Mouse (Mus musculus) limb, embryonic 12.5 days (tissue): ENCODE results near the gene Ate1. TPM values are rescaled to one million over a fixed set of nuclear protein-coding genes. Genes with fewer than 3 reads are reported as not detected.

Experiments
- ATAC-seq: fragments of 200-750 bp; cut with Nextera tagmentation; 2 replicates; pipeline ENCODE4 v1.8.0; 2017; ENCODE audit warnings: low read depth, moderate TSS enrichment; ENCODE audit not compliant: insufficient number of reproducible peaks, insufficient read depth, low FRiP score, low TSS enrichment
- H3K27ac ChIP-seq: fragments of 300-500 bp; sonication (generic); 2 replicates; pipeline ENCODE4 v1.5.1; 2016; ENCODE audit warnings: mild to moderate bottlenecking, moderate library complexity
- H3K27me3 ChIP-seq: fragments of 300-500 bp; sonication (generic); 2 replicates; pipeline ENCODE4 v1.6.1; 2016; ENCODE audit warnings: mild to moderate bottlenecking, moderate library complexity
- H3K36me3 ChIP-seq: fragments of 300-500 bp; sonication (generic); 2 replicates; pipeline ENCODE4 v1.6.1; 2016; ENCODE audit warnings: mild to moderate bottlenecking, moderate library complexity
- H3K4me1 ChIP-seq: fragments of 300-500 bp; sonication (generic); replicated peaks from 2 replicates; pipeline ENCODE4 v1.6.1; 2016
- H3K4me2 ChIP-seq: fragments of 300-500 bp; sonication (generic); 2 replicates; pipeline ENCODE4 v1.6.1; 2016; ENCODE audit warnings: mild to moderate bottlenecking, moderate library complexity
- H3K4me3 ChIP-seq: fragments of 300-500 bp; sonication (generic); replicated peaks from 2 replicates; pipeline ENCODE4 v1.5.1; 2016; ENCODE audit warnings: mild to moderate bottlenecking
- H3K9ac ChIP-seq: fragments of 300-500 bp; sonication (generic); replicated peaks from 2 replicates; pipeline ENCODE4 v1.6.1; 2016; ENCODE audit warnings: mild to moderate bottlenecking, moderate library complexity
- H3K9me3 ChIP-seq: fragments of 300-500 bp; sonication (generic); 2 replicates; pipeline ENCODE4 v1.6.1; 2016; ENCODE audit warnings: mild to moderate bottlenecking, moderate library complexity
- WGBS: fragments of 180-500 bp; shearing (Covaris S2); methylation state at CpG from one replicate; pipeline ENCODE4 v1.1.7; 2016; 5-methylcytosine and 5-hydroxymethylcytosine counted together
- polyA plus RNA-seq: library from polyadenylated mRNA; unstranded; fragments of >200 nt; fragmentation: Nextera tagmentation; extraction: Ambion mirVana; gene quantifications from 2 replicates; pipeline ENCODE4 v1.2.1, GENCODE M21; 2016

The Ate1 gene
- 44.4 and 50.6 TPM in 2 replicates for polyA plus RNA-seq

DNA sequence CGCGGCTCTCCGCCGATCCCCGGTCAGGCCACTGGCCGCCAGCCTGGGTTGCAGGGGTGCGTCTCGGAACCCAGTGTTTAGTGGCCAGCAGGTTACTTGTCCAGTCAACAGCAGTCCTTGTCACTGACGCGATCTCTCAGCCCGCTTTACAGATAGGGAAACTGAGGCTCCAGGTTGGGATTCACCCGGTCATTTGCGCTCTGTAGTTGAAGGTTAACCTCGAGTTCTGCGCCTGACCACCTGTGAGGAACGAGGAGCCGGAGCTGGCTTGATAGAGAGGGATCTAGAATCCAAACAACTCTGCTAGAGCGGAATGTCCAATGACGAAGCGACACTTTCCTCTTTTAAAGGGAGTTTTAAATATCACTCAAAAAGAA is at the start of gene Ate1:
Gene Ate1, minus strand, starts transcription at position 321 of the 377 bp plus-strand sequence.
- Histone ChIP-seq H3K27ac (peak within 1 kb of the TSS; percentile 98), H3K27me3 (no peaks in the 10 kb centered on the region), H3K4me2 (peak within 1 kb of the TSS; percentile 78), H3K9me3 (no peaks in the 10 kb centered on the region), H3K4me3 (peak within 1 kb of the TSS; percentile 73), H3K4me1 (peaks cover 16% of the 10 kb centered on the region), H3K9ac (peak within 1 kb of the TSS; percentile 86), H3K36me3 (peaks cover 5% of the 10 kb centered on the region; the same call in 1 of the 2 replicates)
- 18% methylated on average over 20 of the region's 20 CpGs for WGBS
- no peak for ATAC-seq

DNA sequence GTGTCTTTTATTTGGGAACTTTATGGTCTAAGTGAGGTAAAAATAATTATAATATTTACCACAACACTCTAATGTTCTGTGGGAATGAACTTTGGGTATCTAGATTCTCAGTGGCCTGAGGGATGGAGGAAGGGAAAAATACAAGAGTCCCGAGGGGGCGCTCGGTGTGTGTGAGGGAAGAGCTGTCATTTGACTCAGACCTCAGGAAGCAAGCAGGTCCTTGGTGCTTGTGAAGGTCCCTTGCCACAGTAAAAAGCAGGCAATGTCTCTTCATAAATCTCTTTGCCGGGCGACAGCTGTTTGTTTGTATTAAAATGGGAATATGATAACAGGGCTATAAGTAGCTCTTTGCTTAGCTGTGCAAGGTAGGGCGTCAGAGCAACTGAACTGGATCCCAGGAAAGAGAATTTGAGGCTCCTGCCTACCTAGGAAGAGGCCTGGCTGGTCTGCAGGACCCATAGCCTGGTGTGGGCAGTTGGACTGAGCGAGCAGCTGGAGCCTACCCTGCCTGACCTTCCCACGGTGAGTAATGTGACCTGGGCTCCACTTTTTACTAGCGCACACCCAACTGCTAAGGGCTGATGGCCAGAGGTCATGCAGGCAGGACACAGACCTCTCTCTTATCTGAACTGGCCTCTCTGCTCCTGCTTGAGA is 48.7 kb upstream of the Ate1 start:
- Histone ChIP-seq H3K36me3 (no peaks in the 10 kb centered on the region), H3K4me1 (peaks cover 11% of the 10 kb centered on the region), H3K27me3 (no peaks in the 10 kb centered on the region), H3K27ac (no peak overlapping the region), H3K9me3 (no peaks in the 10 kb centered on the region), H3K9ac (no peak overlapping the region), H3K4me2 (no peak overlapping the region), H3K4me3 (no peak overlapping the region)
- 55% methylated on average over 9 of the region's 9 CpGs for WGBS
- ATAC-seq, result no peak

DNA sequence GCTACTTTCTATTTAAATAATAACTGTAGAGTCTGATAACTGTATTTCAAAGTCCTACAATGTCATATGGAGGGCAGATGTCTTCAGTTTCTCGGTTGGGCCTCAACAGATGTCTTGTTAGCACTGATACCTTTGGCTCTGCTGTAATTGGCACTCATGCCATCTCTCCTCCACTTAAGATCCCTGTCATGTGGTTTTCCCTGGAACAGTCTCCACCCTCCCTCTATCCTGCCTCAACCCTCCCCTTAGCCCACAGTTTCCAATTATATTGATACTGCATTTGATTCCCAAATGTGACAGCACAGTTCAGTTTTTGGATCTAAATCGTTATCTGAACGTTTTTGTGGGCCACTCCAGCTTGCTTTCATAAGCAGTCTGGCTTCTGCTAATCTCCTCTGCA is 44.4 kb upstream of the Ate1 start:
- Histone ChIP-seq H3K27ac (no peak overlapping the region), H3K4me3 (no peak overlapping the region), H3K27me3 (0 out of 2 replicates have a peak, but pooled peaks cover 6% of the 10 kb centered on the region), H3K9me3 (no peaks in the 10 kb centered on the region), H3K4me1 (no peaks in the 10 kb centered on the region), H3K4me2 (no peak overlapping the region), H3K9ac (no peak overlapping the region), H3K36me3 (no peaks in the 10 kb centered on the region)
- WGBS, result 60% methylated on average over 3 of the region's 3 CpGs
- ATAC-seq, result no peak

DNA sequence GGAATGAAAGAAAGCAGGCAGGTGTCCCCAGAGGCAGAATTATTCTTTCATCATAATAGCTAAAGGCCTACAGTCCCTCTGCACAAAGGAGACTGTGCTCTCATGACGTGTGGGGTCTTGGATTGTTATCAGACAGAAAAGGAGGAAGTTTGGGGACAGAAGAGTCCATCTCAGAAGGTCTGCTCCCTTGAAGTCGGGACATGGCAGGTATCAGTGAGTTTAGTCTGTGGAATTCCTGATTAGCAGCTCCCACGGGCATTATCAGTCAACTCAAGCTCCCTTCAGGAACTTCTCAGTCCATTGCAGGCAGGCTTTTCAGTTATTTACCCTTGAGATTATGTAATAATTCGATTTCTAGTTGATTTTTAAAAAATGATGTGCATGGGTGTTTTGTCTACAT is 43.7 kb upstream of the Ate1 start:
- Histone ChIP-seq H3K9me3 (no peaks in the 10 kb centered on the region), H3K36me3 (no peaks in the 10 kb centered on the region), H3K27me3 (0 out of 2 replicates have a peak, but pooled peaks cover 6% of the 10 kb centered on the region), H3K4me1 (no peaks in the 10 kb centered on the region), H3K9ac (no peak overlapping the region), H3K4me3 (no peak overlapping the region), H3K27ac (no peak overlapping the region), H3K4me2 (no peak overlapping the region)
- no peak for ATAC-seq
- WGBS, result 68% methylated on average over 4 of the region's 4 CpGs

DNA sequence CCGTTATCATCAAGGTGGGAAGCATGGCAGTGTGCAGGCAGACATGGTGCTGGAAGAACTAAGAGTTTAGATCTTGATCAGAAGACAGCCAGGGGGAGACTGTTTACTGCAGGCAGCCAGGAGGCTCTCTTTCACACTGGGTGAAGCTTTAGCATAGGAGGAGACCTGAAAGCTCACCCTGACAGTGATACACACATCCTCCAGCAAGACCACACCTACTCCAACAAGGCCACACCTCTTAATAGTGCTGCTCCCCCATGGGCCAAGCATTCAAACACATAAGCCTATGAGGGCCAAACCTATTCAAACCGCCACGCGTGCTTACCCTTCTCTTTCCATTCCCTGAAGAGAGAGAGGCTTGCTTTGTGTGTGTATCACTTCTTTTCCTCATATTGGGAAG is 43.1 kb upstream of the Ate1 start:
- H3K27ac ChIP-seq, result no peak overlapping the region
- H3K27me3 ChIP-seq, result 0 out of 2 replicates have a peak, but pooled peaks cover 6% of the 10 kb centered on the region
- no peaks in the 10 kb centered on the region for H3K9me3 ChIP-seq
- H3K9ac ChIP-seq, result no peak overlapping the region
- H3K4me1 ChIP-seq, result no peaks in the 10 kb centered on the region
- 84% methylated on average over 4 of the region's 4 CpGs for WGBS
- no peak for ATAC-seq
- H3K36me3 ChIP-seq, result no peaks in the 10 kb centered on the region
- no peak overlapping the region for H3K4me2 ChIP-seq
- no peak overlapping the region for H3K4me3 ChIP-seq

DNA sequence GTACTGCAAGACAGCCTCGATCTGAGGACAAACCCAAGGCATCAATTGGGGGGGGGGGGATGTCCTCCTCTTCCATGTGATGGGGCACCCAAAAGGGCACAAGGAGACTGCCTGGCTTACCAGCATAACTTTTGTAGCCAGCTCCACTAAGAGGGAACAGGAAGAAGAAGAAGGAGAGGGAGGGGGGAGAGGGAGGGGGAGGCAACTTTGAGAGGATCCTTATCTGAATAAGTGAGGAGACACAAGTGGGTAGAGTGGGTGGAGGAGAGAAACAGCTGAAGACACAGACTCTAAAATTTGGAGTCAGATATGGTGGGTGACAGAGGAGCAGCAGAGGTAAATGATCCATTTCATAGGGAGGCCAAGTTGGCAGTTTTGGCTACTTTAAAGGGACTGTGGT is 40.8 kb upstream of the Ate1 start:
- H3K4me1 ChIP-seq, result no peaks in the 10 kb centered on the region
- no peaks in the 10 kb centered on the region for H3K9me3 ChIP-seq
- 67% methylated on average over 1 of the region's 1 CpGs for WGBS
- no peak overlapping the region for H3K9ac ChIP-seq
- no peaks in the 10 kb centered on the region for H3K36me3 ChIP-seq
- H3K4me2 ChIP-seq, result no peak overlapping the region
- no peak for ATAC-seq
- H3K27ac ChIP-seq, result no peak overlapping the region
- H3K27me3 ChIP-seq, result 0 out of 2 replicates have a peak, but pooled peaks cover 6% of the 10 kb centered on the region
- H3K4me3 ChIP-seq, result no peak overlapping the region

DNA sequence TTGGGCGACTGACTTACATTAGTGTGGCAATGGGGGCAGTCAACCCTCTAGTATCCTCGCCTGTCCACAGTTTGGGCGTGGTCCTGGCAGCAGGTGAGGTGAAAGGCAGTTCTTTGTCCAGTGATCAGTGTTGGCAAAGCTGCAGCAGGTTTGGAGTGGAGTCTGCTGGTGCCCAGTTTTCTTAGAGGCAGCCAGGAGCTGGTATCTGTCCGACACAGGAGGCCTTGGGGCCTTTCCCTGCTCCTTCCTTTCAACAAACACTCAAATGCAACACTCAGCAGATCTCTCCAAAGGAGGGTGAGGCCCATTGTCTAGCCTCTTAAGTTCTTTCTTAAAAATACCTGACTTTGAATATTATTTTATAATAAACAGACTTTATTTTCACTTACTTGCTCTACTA is 38.4 kb upstream of the Ate1 start:
- ATAC-seq, result no peak
- Histone ChIP-seq H3K9me3 (no peaks in the 10 kb centered on the region), H3K4me2 (no peak overlapping the region), H3K27ac (no peak overlapping the region), H3K36me3 (no peaks in the 10 kb centered on the region), H3K9ac (no peak overlapping the region), H3K27me3 (0 out of 2 replicates have a peak, but pooled peaks cover 6% of the 10 kb centered on the region), H3K4me1 (no peaks in the 10 kb centered on the region), H3K4me3 (no peak overlapping the region)
- WGBS, result 72% methylated on average over 4 of the region's 4 CpGs

DNA sequence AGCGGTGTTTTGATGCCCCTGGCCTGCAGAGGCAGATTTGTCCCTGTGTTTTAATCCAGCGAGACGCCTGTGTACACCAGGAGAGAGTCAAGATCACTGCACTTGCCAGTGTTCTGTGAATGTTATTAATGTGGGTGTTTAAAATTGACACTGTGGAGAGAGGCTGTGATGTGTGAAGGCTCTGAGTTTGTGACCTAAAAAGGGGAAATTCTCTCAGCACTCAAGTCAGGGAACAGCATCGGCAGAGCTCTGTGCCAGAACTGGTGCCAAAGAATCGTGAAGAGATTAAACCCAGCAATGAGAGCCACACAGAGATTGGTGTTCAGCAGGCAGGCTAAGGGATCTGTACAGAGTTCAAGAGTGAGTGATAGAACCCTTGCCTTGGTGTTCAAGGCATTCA is 35.4 kb upstream of the Ate1 start:
- Histone ChIP-seq H3K36me3 (no peaks in the 10 kb centered on the region), H3K27me3 (no peaks in the 10 kb centered on the region; the same call in 1 of the 2 replicates), H3K4me3 (no peak overlapping the region), H3K27ac (no peak overlapping the region), H3K4me1 (peaks cover 9% of the 10 kb centered on the region), H3K4me2 (no peak overlapping the region), H3K9me3 (no peaks in the 10 kb centered on the region), H3K9ac (no peak overlapping the region)
- WGBS, result 84% methylated on average over 5 of the region's 5 CpGs
- ATAC-seq, result no peak

DNA sequence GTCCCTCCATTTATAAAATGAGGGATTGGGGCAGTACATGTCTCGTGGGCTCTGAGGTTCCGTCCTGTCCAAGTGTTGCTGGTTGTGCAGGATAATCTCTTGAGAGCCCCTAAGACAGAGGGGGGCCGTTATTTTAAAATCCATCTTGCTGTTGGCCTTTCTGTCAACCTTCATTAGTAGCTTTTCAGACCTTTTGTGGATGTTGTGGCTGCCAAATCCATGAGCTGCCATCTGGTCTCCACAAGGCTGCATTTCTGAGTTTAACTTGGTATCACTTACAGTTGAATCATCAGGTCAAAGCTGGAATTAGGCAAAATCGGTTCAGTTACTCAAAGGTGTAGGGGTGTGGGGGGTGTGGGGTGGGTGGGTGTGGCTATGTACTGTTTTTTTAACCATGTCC is 33.2 kb upstream of the Ate1 start:
- H3K4me1 ChIP-seq, result peaks cover 9% of the 10 kb centered on the region
- 71% methylated on average over 4 of the region's 4 CpGs for WGBS
- no peak overlapping the region for H3K4me3 ChIP-seq
- no peak overlapping the region for H3K27ac ChIP-seq
- no peaks in the 10 kb centered on the region for H3K9me3 ChIP-seq
- no peak for ATAC-seq
- no peak overlapping the region for H3K4me2 ChIP-seq
- no peaks in the 10 kb centered on the region; the same call in 1 of the 2 replicates for H3K27me3 ChIP-seq
- H3K9ac ChIP-seq, result no peak overlapping the region
- H3K36me3 ChIP-seq, result no peaks in the 10 kb centered on the region

DNA sequence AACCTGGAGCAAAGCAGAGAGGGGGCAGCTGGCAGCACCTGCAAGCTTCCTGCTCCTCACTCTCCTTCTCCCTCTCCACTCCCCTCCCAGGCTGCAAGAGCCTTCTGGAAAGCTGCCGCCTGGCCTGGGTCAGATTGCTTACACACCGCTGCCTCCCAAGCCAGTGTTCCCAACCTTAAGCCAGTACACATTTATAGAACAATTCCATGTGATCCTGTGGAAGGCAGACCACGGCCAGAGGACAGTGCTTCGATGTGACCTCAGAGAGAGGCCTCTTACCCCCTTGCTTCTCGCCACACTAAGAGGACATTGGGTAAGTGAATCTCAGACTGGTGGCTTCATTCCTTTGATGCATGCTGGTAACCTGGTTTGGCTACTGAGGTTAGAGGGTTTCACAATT is 32.6 kb upstream of the Ate1 start:
- ATAC-seq, result no peak
- Histone ChIP-seq H3K27me3 (no peaks in the 10 kb centered on the region; the same call in 1 of the 2 replicates), H3K27ac (no peak overlapping the region), H3K36me3 (no peaks in the 10 kb centered on the region), H3K9me3 (no peaks in the 10 kb centered on the region), H3K4me3 (no peak overlapping the region), H3K9ac (no peak overlapping the region), H3K4me1 (peaks cover 9% of the 10 kb centered on the region), H3K4me2 (no peak overlapping the region)
- 56% methylated on average over 5 of the region's 5 CpGs for WGBS

DNA sequence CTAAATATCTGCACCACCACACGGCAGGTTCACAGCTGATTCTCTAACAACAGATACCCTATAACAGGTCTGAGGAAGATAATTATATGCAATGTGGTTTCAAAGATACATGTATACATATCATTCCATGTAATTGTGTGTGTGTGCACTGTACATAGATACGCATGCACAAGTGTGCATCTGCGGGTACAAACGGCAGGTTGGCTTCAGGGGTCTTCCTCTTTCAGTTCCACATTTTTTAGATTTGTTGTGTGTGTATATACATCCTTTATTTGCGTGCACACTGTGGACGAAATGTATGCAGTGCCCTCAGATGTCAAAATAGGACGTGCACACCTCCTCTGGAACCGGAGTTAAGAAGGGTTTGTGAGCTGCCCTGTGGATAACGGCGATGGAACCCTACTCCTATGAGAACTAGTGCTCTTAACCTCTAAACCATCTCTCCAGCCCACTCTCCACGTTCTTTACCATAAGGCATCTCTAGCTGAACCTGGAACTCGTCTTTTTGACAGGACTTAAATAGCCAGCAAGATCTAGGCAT is 27.5 kb upstream of the Ate1 start:
- Histone ChIP-seq H3K4me1 (peaks cover 23% of the 10 kb centered on the region), H3K9ac (no peak overlapping the region), H3K36me3 (peaks cover 28% of the 10 kb centered on the region), H3K27ac (no peak overlapping the region), H3K27me3 (no peaks in the 10 kb centered on the region; the same call in 1 of the 2 replicates), H3K9me3 (no peaks in the 10 kb centered on the region), H3K4me2 (peak overlapping the region; percentile 75; the same call in 1 of the 2 replicates), H3K4me3 (peak overlapping the region; percentile 87; the same call in 1 of the 2 replicates)
- 85% methylated on average over 12 of the region's 12 CpGs for WGBS
- no peak; the same call in 1 of the 2 replicates for ATAC-seq
